Mouse (Mus musculus) liver, embryonic 14.5 days (tissue): ENCODE results near the gene Qpctl. TPM values are rescaled to one million over a fixed set of nuclear protein-coding genes. Genes with fewer than 3 reads are reported as not detected.
"Not testable (repeated sequence)": the region's sequence is repeated elsewhere in the genome, so short reads cannot be mapped to it uniquely, and the experiment has no call there.

Experiments used
- ATAC-seq: fragments of 200-750 bp; cut with Nextera tagmentation; 2 replicates; pipeline ENCODE4 v1.8.0; 2017; ENCODE audit warnings: moderate number of reproducible peaks, mild to moderate bottlenecking, moderate library complexity; ENCODE audit not compliant: insufficient read depth
- DNase-seq, 3 experiments: peaks; one replicate each; pipeline ENCODE4 v3.0.0-alpha.2; 2012 to 2013; ENCODE audit warnings: low read depth in 3 of 3, low spot score in 3 of 3
- H3K27ac ChIP-seq: fragments of 300-500 bp; sonication (generic); 2 replicates; pipeline ENCODE4 v1.5.1; 2014; ENCODE audit warnings: moderate library complexity, mild to moderate bottlenecking, control low read depth, inconsistent platforms
- H3K27me3 ChIP-seq: fragments of 300-500 bp; sonication (generic); 2 replicates; pipeline ENCODE4 v1.6.1; 2014; ENCODE audit warnings: mild to moderate bottlenecking, low read length, moderate library complexity; ENCODE audit not compliant: control insufficient read depth, insufficient read depth
- H3K36me3 ChIP-seq: fragments of 300-500 bp; sonication (generic); replicated peaks from 2 replicates; pipeline ENCODE4 v1.6.1; 2014; ENCODE audit warnings: low read depth; ENCODE audit not compliant: control insufficient read depth, insufficient read depth
- H3K4me1 ChIP-seq, 2 experiments: fragments of 200-500 bp in 1 of 2; fragments of 300-500 bp in 1 of 2; sonication (generic) in 1 of 2; replicated peaks; 2 replicates each; pipeline ENCODE4 v1.6.1; 2012 to 2014; ENCODE audit warnings: antibody characterized with exemption in 1 of 2, inconsistent platforms in 1 of 2, low read length in 1 of 2; ENCODE audit not compliant: control insufficient read depth in 2 of 2, insufficient read depth in 2 of 2
- H3K4me2 ChIP-seq: fragments of 300-500 bp; sonication (generic); 2 replicates; pipeline ENCODE4 v1.6.1; 2014; ENCODE audit warnings: low read depth, mild to moderate bottlenecking, control low read depth, moderate library complexity
- H3K4me3 ChIP-seq, 2 experiments: fragments of 200-500 bp in 1 of 2; fragments of 300-500 bp in 1 of 2; sonication (generic) in 1 of 2; 2 replicates each; pipeline ENCODE4 v1.5.1; 2012 to 2014; ENCODE audit warnings: low read depth in 2 of 2, low read length in 2 of 2, mild to moderate bottlenecking in 2 of 2, control low read depth in 1 of 2, inconsistent platforms in 1 of 2, moderate library complexity in 1 of 2; ENCODE audit not compliant: insufficient read depth in 1 of 2
- H3K9ac ChIP-seq: fragments of 300-500 bp; sonication (generic); replicated peaks from 2 replicates; pipeline ENCODE4 v1.6.1; 2014; ENCODE audit warnings: mild to moderate bottlenecking, control low read depth, moderate library complexity
- H3K9me3 ChIP-seq: fragments of 300-500 bp; sonication (generic); 2 replicates; pipeline ENCODE4 v1.6.1; 2016; ENCODE audit warnings: low read length, mixed read lengths; ENCODE audit not compliant: control insufficient read depth
- CTCF ChIP-seq: IDR thresholded peaks from 2 replicates; pipeline ENCODE4 v1.5.1; 2016; ENCODE audit warnings: antibody characterized with exemption, low read depth, control low read depth
- EP300 ChIP-seq: IDR thresholded peaks from 2 replicates; pipeline ENCODE4 v1.6.1; 2016; ENCODE audit warnings: antibody characterized with exemption, low read depth
- WGBS: fragments of 180-500 bp; shearing (Covaris S2); extraction: QIAGEN DNeasy Blood & Tissue Kit; methylation state at CpG from one replicate; pipeline ENCODE4 v1.1.7; 2014; ENCODE audit not compliant: insufficient replicate concordance; 5-methylcytosine and 5-hydroxymethylcytosine counted together
- polyA plus RNA-seq, 2 experiments: library from polyadenylated mRNA; depleted of rRNA in 1 of 2; stranded (reverse) in 1 of 2; unstranded in 1 of 2; fragments of >200 nt; fragmentation: Nextera tagmentation in 1 of 2; extraction: Ambion mirVana in 1 of 2; gene quantifications; 2 replicates each; pipeline versions ENCODE4 v1.2.1 to v1.2.3; 2012 to 2014

Gene Qpctl
- polyA plus RNA-seq, 2 experiments = 2.2 to 2.3 TPM

- peaks cover 7% of the 10 kb centered on the region for H3K27me3 ChIP-seq
- DNase-seq (no peak), ATAC-seq (no peak)
- H3K4me3 ChIP-seq = no peak overlapping the region
- H3K9me3 ChIP-seq = no peaks in the 10 kb centered on the region
- H3K4me1 ChIP-seq = peaks cover 3 to 15% of the 10 kb centered on the region in 2 experiments
- peak overlapping the region; percentile 66 for H3K4me2 ChIP-seq
- 13% methylated on average over 18 of the region's 18 CpGs for WGBS
- no peak overlapping the region for H3K27ac ChIP-seq
- no peak overlapping the region for H3K9ac ChIP-seq
- no peak for TF ChIP-seq CTCF
- no peak for TF ChIP-seq EP300
- H3K36me3 ChIP-seq = no peaks in the 10 kb centered on the region
Observed at GRCm38 (mm10) chr7:19159411-19159810, 10.3 kb upstream of the Qpctl start.

- TF ChIP-seq EP300 (no peak), CTCF (no peak)
- no peak overlapping the region for H3K4me2 ChIP-seq
- 65% methylated on average over 11 of the region's 11 CpGs for WGBS
- ATAC-seq = no peak
- peaks cover 7% of the 10 kb centered on the region for H3K27me3 ChIP-seq
- no peak for DNase-seq
- no peak overlapping the region for H3K4me3 ChIP-seq
- no peak overlapping the region for H3K9ac ChIP-seq
- H3K9me3 ChIP-seq = no peaks in the 10 kb centered on the region
- H3K36me3 ChIP-seq = peaks cover 3% of the 10 kb centered on the region; the same call in 1 of the 2 replicates
- peaks cover 0 to 9% of the 10 kb centered on the region in 2 experiments; a peak in 3 of 4 replicates for H3K4me1 ChIP-seq
- no peak overlapping the region for H3K27ac ChIP-seq
Observed at GRCm38 (mm10) chr7:19158601-19159000, 9.5 kb upstream of the Qpctl start.

- H3K9me3 ChIP-seq = no peaks in the 10 kb centered on the region
- no peak overlapping the region for H3K27ac ChIP-seq
- H3K4me2 ChIP-seq = no peak overlapping the region
- TF ChIP-seq EP300 = no peak
- TF ChIP-seq CTCF = peak; percentile 98
- 4% methylated on average over 30 of the region's 30 CpGs for WGBS
- peaks cover 8% of the 10 kb centered on the region; the same call in 1 of the 2 replicates for H3K36me3 ChIP-seq
- peak; percentile 68; the same call in 1 of the 2 replicates for ATAC-seq
- no peak overlapping the region for H3K4me3 ChIP-seq
- H3K4me1 ChIP-seq = peaks cover 0 to 9% of the 10 kb centered on the region in 2 experiments; a peak in 3 of 4 replicates
- DNase-seq = peak in 2 of 3 experiments; percentile 44 to 50
- H3K27me3 ChIP-seq = peaks cover 7% of the 10 kb centered on the region
- H3K9ac ChIP-seq = no peak overlapping the region
Observed at GRCm38 (mm10) chr7:19157160-19157800, 8.2 kb upstream of the Qpctl start.

GRCm38 (mm10) chr7:19155825-19156475 lies 6.9 kb upstream of the Qpctl start:
- no peak for ATAC-seq
- TF ChIP-seq CTCF (peak; percentile 48), EP300 (no peak)
- no peak for DNase-seq
- Histone ChIP-seq H3K4me3 (no peak overlapping the region), H3K4me1 (peaks cover 0 to 8% of the 10 kb centered on the region in 2 experiments; a peak in 3 of 4 replicates), H3K4me2 (no peak overlapping the region), H3K27me3 (peaks cover 7% of the 10 kb centered on the region), H3K36me3 (peaks cover 17% of the 10 kb centered on the region), H3K9ac (no peak overlapping the region), H3K9me3 (no peaks in the 10 kb centered on the region), H3K27ac (no peak overlapping the region)
- 47% methylated on average over 13 of the region's 13 CpGs for WGBS

GRCm38 (mm10) chr7:19154796-19155195 lies 5.7 kb upstream of the Qpctl start:
- H3K9ac ChIP-seq = no peak overlapping the region
- 83% methylated on average over 8 of the region's 8 CpGs for WGBS
- H3K4me1 ChIP-seq = peaks cover 7 to 9% of the 10 kb centered on the region in 2 experiments; a peak in 3 of 4 replicates
- DNase-seq (no peak), ATAC-seq (no peak)
- peaks cover 17% of the 10 kb centered on the region for H3K36me3 ChIP-seq
- H3K4me3 ChIP-seq = no peak overlapping the region
- H3K9me3 ChIP-seq = no peaks in the 10 kb centered on the region
- no peak overlapping the region for H3K27ac ChIP-seq
- H3K27me3 ChIP-seq = peaks cover 7% of the 10 kb centered on the region
- no peak overlapping the region for H3K4me2 ChIP-seq
- TF ChIP-seq CTCF = no peak
- TF ChIP-seq EP300 = no peak

GRCm38 (mm10) chr7:19151121-19151520 lies 2.0 kb upstream of the Qpctl start:
- H3K4me3 ChIP-seq, DNase-seq, H3K9ac ChIP-seq, ATAC-seq, H3K9me3 ChIP-seq, H3K27ac ChIP-seq, H3K27me3 ChIP-seq: not testable (repeated sequence)
- peak overlapping the region; percentile 97 for H3K4me2 ChIP-seq
- WGBS = 80% methylated on average over 10 of the region's 10 CpGs
- peaks cover 17% of the 10 kb centered on the region for H3K36me3 ChIP-seq
- peaks cover 14 to 16% of the 10 kb centered on the region in 2 experiments for H3K4me1 ChIP-seq
